Mouse (Mus musculus) myocyte (in vitro differentiated cells): Measurements from ENCODE around the gene Gpr12.

Experiments used
- POLR2A ChIP-seq: IDR thresholded peaks from one replicate; pipeline ENCODE4 v1.6.1; 2011; ENCODE audit warnings: low read depth, mild to moderate bottlenecking, control low read depth, moderate library complexity; ENCODE audit not compliant: insufficient read length
- POLR2AphosphoS2 ChIP-seq: IDR thresholded peaks from one replicate; pipeline ENCODE4 v1.6.1; 2011; ENCODE audit warnings: low read depth, control low read depth; ENCODE audit not compliant: insufficient read length
- REST ChIP-seq: IDR thresholded peaks from one replicate; pipeline ENCODE4 v1.6.1; 2011; ENCODE audit warnings: mild to moderate bottlenecking, control low read depth, moderate library complexity; ENCODE audit not compliant: insufficient read depth, insufficient read length
- SRF ChIP-seq: IDR thresholded peaks from one replicate; pipeline ENCODE4 v1.6.1; 2011; ENCODE audit warnings: low read depth; ENCODE audit not compliant: control insufficient read depth, insufficient read length

DNA sequence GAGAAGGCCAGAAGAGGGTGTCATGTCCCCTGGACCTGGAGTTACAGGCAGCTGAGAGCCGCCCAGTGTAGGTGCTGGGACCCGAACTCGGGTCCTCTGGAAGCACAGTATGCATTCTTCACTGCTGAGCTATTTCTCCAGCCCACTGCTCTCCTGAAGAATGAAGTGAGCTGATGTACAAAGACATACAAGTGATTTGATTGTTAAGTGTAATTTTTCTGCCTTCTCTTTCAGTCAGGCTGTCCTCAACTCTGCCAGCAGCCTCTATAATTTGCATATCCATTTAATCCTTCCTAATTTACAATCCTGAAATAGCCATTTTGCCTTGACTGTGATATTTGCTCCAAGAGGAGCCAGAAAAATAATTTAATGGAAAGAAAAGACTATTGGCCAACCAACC is 46.6 kb upstream of the Gpr12 start:
- TF ChIP-seq REST (no peak), POLR2A (no peak), POLR2AphosphoS2 (no peak), SRF (no peak)
